Mouse (Mus musculus) heart, embryonic 12.5 days (tissue): ENCODE results near the gene Olfr348. TPM values are rescaled to one million over a fixed set of nuclear protein-coding genes. Genes with fewer than 3 reads are reported as not detected.

Source experiments
- ATAC-seq: fragments of 200-750 bp; cut with Nextera tagmentation; 2 replicates; pipeline ENCODE4 v1.8.0; 2017; ENCODE audit warnings: moderate TSS enrichment, moderate library complexity; ENCODE audit not compliant: insufficient number of reproducible peaks, low FRiP score
- H3K27ac ChIP-seq: fragments of 300-500 bp; sonication (generic); 2 replicates; pipeline ENCODE4 v1.5.1; 2016; ENCODE audit warnings: mild to moderate bottlenecking, moderate library complexity; ENCODE audit not compliant: poor library complexity, severe bottlenecking
- H3K27me3 ChIP-seq: fragments of 300-500 bp; sonication (generic); replicated peaks from 2 replicates; pipeline ENCODE4 v1.6.1; 2016; ENCODE audit warnings: mild to moderate bottlenecking, moderate library complexity
- H3K36me3 ChIP-seq: fragments of 300-500 bp; sonication (generic); 2 replicates; pipeline ENCODE4 v1.6.1; 2016; ENCODE audit warnings: mild to moderate bottlenecking, moderate library complexity
- H3K4me1 ChIP-seq: fragments of 300-500 bp; sonication (generic); replicated peaks from 2 replicates; pipeline ENCODE4 v1.6.1; 2016; ENCODE audit warnings: mild to moderate bottlenecking
- H3K4me2 ChIP-seq: fragments of 300-500 bp; sonication (generic); 2 replicates; pipeline ENCODE4 v1.6.1; 2016; ENCODE audit warnings: mild to moderate bottlenecking, moderate library complexity
- H3K4me3 ChIP-seq: fragments of 300-500 bp; sonication (generic); 2 replicates; pipeline ENCODE4 v1.5.1; 2016; ENCODE audit warnings: mild to moderate bottlenecking
- H3K9ac ChIP-seq: fragments of 300-500 bp; sonication (generic); 2 replicates; pipeline ENCODE4 v1.6.1; 2016; ENCODE audit warnings: mild to moderate bottlenecking, moderate library complexity
- H3K9me3 ChIP-seq: fragments of 300-500 bp; sonication (generic); replicated peaks from 2 replicates; pipeline ENCODE4 v1.6.1; 2016; ENCODE audit warnings: mild to moderate bottlenecking, moderate library complexity
- WGBS: fragments of 180-500 bp; shearing (Covaris S2); methylation state at CpG from one replicate; pipeline ENCODE4 v1.1.7; 2016; 5-methylcytosine and 5-hydroxymethylcytosine counted together
- polyA plus RNA-seq: library from polyadenylated mRNA; unstranded; fragments of >200 nt; fragmentation: Nextera tagmentation; extraction: Ambion mirVana; gene quantifications from 2 replicates; pipeline ENCODE4 v1.2.1, GENCODE M21; 2016

Olfr348 gene
- polyA plus RNA-seq = not detected in 2 replicates

- WGBS = 64% methylated on average over 2 of the region's 2 CpGs
- Histone ChIP-seq H3K36me3 (no peaks in the 10 kb centered on the region), H3K27ac (no peak within 1 kb of the TSS), H3K4me3 (no peak within 1 kb of the TSS), H3K9me3 (peaks cover 7% of the 10 kb centered on the region), H3K4me1 (no peaks in the 10 kb centered on the region), H3K9ac (no peak within 1 kb of the TSS), H3K4me2 (no peak within 1 kb of the TSS), H3K27me3 (no peaks in the 10 kb centered on the region)
- no peak for ATAC-seq
Measured at GRCm38 (mm10) chr2:36783976-36784375, at the start of gene Olfr348. Olfr348 (plus strand) TSS chr2:36784276.

- 45% methylated on average over 3 of the region's 3 CpGs for WGBS
- no peak for ATAC-seq
- H3K4me2 ChIP-seq = no peak overlapping the region
Measured at GRCm38 (mm10) chr2:36736226-36736625, 47.9 kb upstream of the Olfr348 start.

GRCm38 (mm10) chr2:36790238-36790637, 6.2 kb downstream of the Olfr348 start, which contains the start of gene Olfr50:
Olfr50 (plus strand) TSS chr2:36790538.
- Histone ChIP-seq H3K36me3 (no peaks in the 10 kb centered on the region), H3K4me1 (no peaks in the 10 kb centered on the region), H3K4me2 (no peak within 1 kb of the TSS), H3K27ac (no peak within 1 kb of the TSS), H3K9ac (no peak within 1 kb of the TSS), H3K4me3 (no peak within 1 kb of the TSS), H3K27me3 (no peaks in the 10 kb centered on the region), H3K9me3 (peaks cover 21% of the 10 kb centered on the region)
- ATAC-seq = no peak
- WGBS = 73% methylated on average over 2 of the region's 2 CpGs

More at GRCm38 (mm10) chr2:36736226-36736625, 47.9 kb upstream of the Olfr348 start:
- no peaks in the 10 kb centered on the region for H3K4me1 ChIP-seq
- H3K27ac ChIP-seq = no peak overlapping the region
- peaks cover 8% of the 10 kb centered on the region; the same call in 1 of the 2 replicates for H3K9me3 ChIP-seq
- no peaks in the 10 kb centered on the region for H3K27me3 ChIP-seq
- no peak overlapping the region for H3K4me3 ChIP-seq
- H3K36me3 ChIP-seq = no peaks in the 10 kb centered on the region
- H3K9ac ChIP-seq = no peak overlapping the region

- Histone ChIP-seq H3K36me3 (no peaks in the 10 kb centered on the region), H3K4me2 (no peak within 1 kb of the TSS), H3K27ac (no peak within 1 kb of the TSS), H3K27me3 (no peaks in the 10 kb centered on the region), H3K4me1 (no peaks in the 10 kb centered on the region), H3K9me3 (peaks cover 32% of the 10 kb centered on the region), H3K9ac (no peak within 1 kb of the TSS), H3K4me3 (no peak within 1 kb of the TSS)
- no peak for ATAC-seq
- 73% methylated on average over 1 of the region's 1 CpGs for WGBS
Measured at GRCm38 (mm10) chr2:36816932-36817331, 32.9 kb downstream of the Olfr348 start, which contains the start of gene Olfr3. Olfr3 (minus strand) TSS chr2:36817032.

Other genes starting within 250 kb of the Olfr348 start
- not detected in 2 replicates for gene Olfr344, start 217.6 kb upstream of the Olfr348 start, polyA plus RNA-seq
- gene Olfr345, start 144.2 kb upstream of the Olfr348 start, polyA plus RNA-seq = not detected in 2 replicates
- gene Olfr346, start 98.5 kb upstream of the Olfr348 start, polyA plus RNA-seq = not detected in 2 replicates
- not detected in 2 replicates for gene Olfr347, start 52.4 kb upstream of the Olfr348 start, polyA plus RNA-seq
- not detected in 2 replicates for gene Olfr50, start 6.3 kb downstream of the Olfr348 start, polyA plus RNA-seq
- not detected in 2 replicates for gene Olfr3, start 32.8 kb downstream of the Olfr348 start, polyA plus RNA-seq
- not detected in 2 replicates for gene Olfr350, start 62.0 kb downstream of the Olfr348 start, polyA plus RNA-seq
- gene Olfr351, start 78.4 kb downstream of the Olfr348 start, polyA plus RNA-seq = not detected in 2 replicates
- gene Olfr352, start 84.2 kb downstream of the Olfr348 start, polyA plus RNA-seq = not detected in 2 replicates
- not detected in 2 replicates for gene Olfr353, start 108.7 kb downstream of the Olfr348 start, polyA plus RNA-seq
- gene Olfr354, start 121.4 kb downstream of the Olfr348 start, polyA plus RNA-seq = not detected in 2 replicates
- not detected in 2 replicates for gene Olfr355, start 144.6 kb downstream of the Olfr348 start, polyA plus RNA-seq
- not detected in 2 replicates for gene Olfr356, start 152.8 kb downstream of the Olfr348 start, polyA plus RNA-seq
- gene Olfr357, start 209.6 kb downstream of the Olfr348 start, polyA plus RNA-seq = not detected in 2 replicates
- gene Olfr358, start 225.1 kb downstream of the Olfr348 start, polyA plus RNA-seq = not detected in 2 replicates